Comparison of ENCODE assay signal across 9 mouse cellular contexts in the genomic region with DNA sequence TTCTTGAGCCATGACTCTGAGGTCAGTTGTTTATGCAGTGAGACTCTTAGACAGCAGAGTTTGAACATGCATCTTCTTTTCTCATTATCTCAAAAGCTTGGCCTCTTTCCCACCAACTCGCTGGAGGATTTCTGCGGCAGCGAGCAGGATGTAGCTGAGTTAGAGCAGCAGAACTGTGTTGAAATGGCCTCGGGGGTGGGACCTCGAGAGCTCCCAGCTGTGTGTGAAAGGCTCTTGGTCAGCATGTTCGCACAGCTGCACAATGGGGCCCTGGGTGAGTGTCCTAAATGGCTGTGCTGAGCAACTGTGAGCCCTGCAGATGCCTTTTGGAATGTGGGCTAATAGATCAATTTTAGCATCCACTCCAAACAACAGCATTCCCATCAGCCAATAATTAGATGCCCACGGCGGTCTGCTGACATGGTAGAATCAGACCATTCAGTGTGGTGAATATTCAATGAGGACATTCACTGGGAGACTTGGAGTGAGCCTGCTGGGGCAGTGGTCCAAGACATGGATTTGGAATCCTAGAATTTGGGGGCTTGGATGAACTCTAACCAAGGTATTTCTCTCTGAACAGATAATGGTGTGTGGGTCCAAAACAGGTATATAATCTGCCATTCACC. TPM values are rescaled to one million over a fixed set of nuclear protein-coding genes. Genes with fewer than 3 reads are reported as not detected.
A peak's percentile ranks its signal among the peaks of the same experiment; 100 is the strongest.
DNase-seq lines count a peak whose midpoint lies in the region; ATAC-seq lines count a peak whose summit lies in the region.
"Had no signal": no experiment of that assay in that cellular context is flagged by ENCODE, and none has a peak within 500 bp of the region (broad histone marks: within the 10 kb centered on the region; RNA-seq: fewer than 3 reads in every experiment).

No protein-coding gene starts in this region.

- H3K27ac ChIP-seq in intestine, embryonic 15.5 days = peak overlapping the region; percentile 66

- 39% methylated on average over 8 of the region's 8 CpGs for WGBS in intestine, embryonic 15.5 days

- H3K4me3 ChIP-seq in intestine, embryonic 15.5 days (replicated peaks) = no peak overlapping the region

- no peaks in the 10 kb centered on the region for H3K36me3 ChIP-seq in intestine, embryonic 15.5 days

- peak; percentile 30 for DNase-seq in urinary bladder, postnatal 25 days (ENCODE audit: low spot score)
- DNase-seq in urinary bladder, adult 2 months (ENCODE audit: low spot score) = no peak
- peak; percentile 87 for DNase-seq in gastrocnemius, postnatal 25 days
- peak; percentile 72 to 91 for DNase-seq in lung, postnatal 4 days
- DNase-seq in natural killer cell, adult 2 months (ENCODE audit: low spot score in 2 of 2) = no peak
- no peak for DNase-seq in thymus, postnatal 14 days
- no peak for DNase-seq in right cerebral cortex, postnatal 4 days

- ATAC-seq in intestine, embryonic 15.5 days = peak; percentile 85

- no peak overlapping the region for H3K4me2 ChIP-seq in intestine, embryonic 15.5 days (replicated peaks)

- no peak overlapping the region for H3K9ac ChIP-seq in intestine, embryonic 15.5 days

- peaks cover 6% of the 10 kb centered on the region for H3K4me1 ChIP-seq in intestine, embryonic 15.5 days (replicated peaks)

- no peaks in the 10 kb centered on the region for H3K9me3 ChIP-seq in intestine, embryonic 15.5 days

- no peaks in the 10 kb centered on the region for H3K27me3 ChIP-seq in intestine, embryonic 15.5 days (replicated peaks)

RNA-seq across cellular contexts. Expression of a gene that starts 49.1 kb away (rescaled TPM):
- polyA plus RNA-seq in urinary bladder, adult 2 months (2012; rRNA removed) = not detected in 2 replicates
- not detected for total RNA-seq in gastrocnemius, postnatal 25 days (2021)
- not detected in 2 replicates for polyA plus RNA-seq in intestine, embryonic 15.5 days (2015; fragmentation: Nextera tagmentation; extraction: Ambion mirVana)
- total RNA-seq: layer of hippocampus, postnatal 36 days had no signal

Comparison
In these comparisons a context has a peak if more than half of its experiments do, and no peak if none do; other contexts are left out.
1. DNase-seq: peak in urinary bladder, postnatal 25 days (single experiment), gastrocnemius, postnatal 25 days (single experiment) and lung, postnatal 4 days (2 of 2); none in urinary bladder, adult 2 months (single experiment), natural killer cell, adult 2 months (0 of 2), thymus, postnatal 14 days (single experiment) and right cerebral cortex, postnatal 4 days (single experiment).